Mouse (Mus musculus): Measurements from ENCODE around the gene Fancl. TPM values are rescaled to one million over a fixed set of nuclear protein-coding genes. Genes with fewer than 3 reads are reported as not detected.
"Not testable (repeated sequence)": the region's sequence is repeated elsewhere in the genome, so short reads cannot be mapped to it uniquely, and the experiment has no call there.

The Fancl gene
- total RNA-seq (2014; rRNA removed) (13.6 and 14.3 TPM in 2 replicates), polyA plus RNA-seq (2015; fragmentation: Nextera tagmentation; extraction: Ambion mirVana) (15.6 and 16.3 TPM in 2 replicates)

DNA sequence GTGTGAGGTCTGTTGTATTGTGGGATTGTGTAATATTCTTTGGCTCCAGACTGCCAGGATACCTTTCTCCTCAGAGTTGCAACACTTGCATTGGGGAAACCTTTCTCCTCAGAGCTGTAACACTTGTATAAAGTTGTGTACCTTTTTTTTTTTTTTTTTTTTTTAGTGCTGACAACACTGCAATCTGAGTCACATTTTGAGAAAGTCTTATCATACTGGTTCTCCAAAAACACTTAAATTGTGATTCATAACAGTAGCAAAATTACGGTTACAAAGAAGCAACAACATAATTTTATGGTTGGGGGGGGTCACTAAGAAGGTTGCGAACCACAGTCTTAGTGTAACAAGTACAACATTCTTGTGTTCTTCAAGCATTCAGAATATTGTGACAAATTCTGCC lies at the start of gene Fancl:
Gene Fancl, plus strand, starts transcription at position 165 of the 400 bp plus-strand sequence.
- H3K9ac ChIP-seq = peak within 1 kb of the TSS; percentile 75
- TF ChIP-seq CTCF (IDR thresholded peaks at IDR 0.05; ENCODE audit: low read depth) = no peak
- peak within 1 kb of the TSS; percentile 75 for H3K4me3 ChIP-seq (ENCODE audit: low read depth, low read length)
- ATAC-seq (no peak), DNase-seq (no peak)
- no peaks in the 10 kb centered on the region for H3K36me3 ChIP-seq (ENCODE audit: insufficient read depth)
- H3K27me3 ChIP-seq (ENCODE audit: insufficient read depth, low read length) = no peaks in the 10 kb centered on the region
- H3K4me2 ChIP-seq (ENCODE audit: low read depth) = peak within 1 kb of the TSS; percentile 65
- 98% methylated on average over 2 of the region's 2 CpGs for whole genome bisulfite sequencing
- H3K27ac ChIP-seq (ENCODE audit: low read depth, low read length) = peak within 1 kb of the TSS; percentile 88
- 0 out of 2 replicates have a peak, but pooled peaks cover 3% of the 10 kb centered on the region for H3K4me1 ChIP-seq (ENCODE audit: insufficient read depth)
- no peaks in the 10 kb centered on the region for H3K9me3 ChIP-seq (ENCODE audit: low read length)

DNA sequence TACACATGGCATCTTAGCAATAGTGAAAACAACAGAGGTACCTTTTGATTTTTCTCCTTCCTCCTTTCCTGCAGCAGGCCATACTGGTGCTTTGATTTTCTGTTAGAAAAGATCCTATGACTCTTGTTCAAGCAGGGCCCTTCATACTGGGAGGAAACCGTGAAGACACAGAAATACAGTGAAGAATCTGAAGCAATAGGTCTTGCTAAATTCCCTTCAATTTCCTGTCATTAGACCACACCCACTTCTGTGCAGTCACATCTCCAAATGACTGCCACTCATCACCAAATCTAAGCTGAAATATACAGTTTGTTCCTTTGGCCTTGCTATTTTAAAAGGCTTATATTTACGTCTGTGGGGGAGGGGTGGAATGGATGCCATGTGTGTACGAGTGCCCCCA lies 49.1 kb upstream of the Fancl start:
- no peak for DNase-seq
- Histone ChIP-seq H3K4me2 (ENCODE audit: low read depth) (no peak overlapping the region), H3K9ac (no peak overlapping the region), H3K4me3 (ENCODE audit: low read depth, low read length) (no peak overlapping the region), H3K27me3 (ENCODE audit: insufficient read depth, low read length) (no peaks in the 10 kb centered on the region), H3K27ac (ENCODE audit: low read depth, low read length) (no peak overlapping the region), H3K4me1 (ENCODE audit: insufficient read depth) (no peaks in the 10 kb centered on the region), H3K9me3 (ENCODE audit: low read length) (no peaks in the 10 kb centered on the region), H3K36me3 (ENCODE audit: insufficient read depth) (no peaks in the 10 kb centered on the region)
- no peak for ATAC-seq
- no peak for TF ChIP-seq CTCF (IDR thresholded peaks at IDR 0.05; ENCODE audit: low read depth)
- 81% methylated on average over 3 of the region's 3 CpGs for WGBS

DNA sequence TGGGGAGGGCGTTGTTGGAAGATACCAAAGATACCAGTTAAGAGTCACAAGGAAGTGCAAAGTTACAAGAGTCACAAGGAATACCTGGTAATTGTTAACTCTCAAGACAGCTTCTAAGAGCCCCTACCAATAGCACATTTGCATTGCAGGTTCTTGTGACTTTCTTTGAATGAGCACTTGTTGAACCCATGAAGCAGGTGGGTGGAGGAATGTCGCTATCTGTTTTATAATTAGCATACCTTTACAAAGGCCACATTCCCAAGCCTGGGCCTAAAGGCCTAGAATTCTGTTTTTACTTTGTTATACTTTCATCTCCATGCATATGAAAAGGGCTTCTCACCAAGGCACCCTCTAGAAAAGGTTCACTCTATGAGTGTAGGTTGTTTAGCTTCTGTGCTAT lies 15.8 kb upstream of the Fancl start:
- not testable (repeated sequence) for H3K36me3 ChIP-seq (ENCODE audit: insufficient read depth); H3K27ac ChIP-seq (ENCODE audit: low read depth, low read length); H3K4me2 ChIP-seq (ENCODE audit: low read depth); H3K4me1 ChIP-seq (ENCODE audit: insufficient read depth); DNase-seq; ATAC-seq; H3K9me3 ChIP-seq (ENCODE audit: low read length); H3K4me3 ChIP-seq (ENCODE audit: low read depth, low read length); H3K9ac ChIP-seq; H3K27me3 ChIP-seq (ENCODE audit: insufficient read depth, low read length)
- WGBS = 85% methylated on average over 2 of the region's 2 CpGs

DNA sequence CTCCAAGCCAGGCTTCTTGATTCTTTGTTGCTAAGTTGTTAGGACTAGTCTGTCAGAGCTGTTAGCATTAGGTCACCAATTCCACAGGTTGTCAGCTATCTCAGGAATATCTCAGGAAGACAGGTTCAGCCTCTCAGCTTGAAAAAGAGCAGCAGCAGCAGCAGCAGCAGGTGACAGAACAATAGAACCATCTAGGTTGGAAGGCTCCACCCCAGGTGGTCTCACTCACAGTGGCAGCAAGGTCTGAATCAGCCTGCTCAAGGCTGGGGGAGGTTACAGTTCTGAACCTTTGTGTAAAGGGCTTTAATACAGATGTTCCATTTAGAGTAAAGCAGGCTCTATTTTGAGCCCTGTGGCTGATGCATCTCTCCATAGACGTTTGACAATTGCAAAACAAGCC lies 14.0 kb upstream of the Fancl start:
- ATAC-seq; DNase-seq; H3K27ac ChIP-seq (ENCODE audit: low read depth, low read length); H3K36me3 ChIP-seq (ENCODE audit: insufficient read depth); H3K4me1 ChIP-seq (ENCODE audit: insufficient read depth); H3K27me3 ChIP-seq (ENCODE audit: insufficient read depth, low read length); H3K9me3 ChIP-seq (ENCODE audit: low read length); H3K9ac ChIP-seq; H3K4me3 ChIP-seq (ENCODE audit: low read depth, low read length); H3K4me2 ChIP-seq (ENCODE audit: low read depth): not testable (repeated sequence)
- 10% methylated on average over 1 of the region's 1 CpGs for WGBS

DNA sequence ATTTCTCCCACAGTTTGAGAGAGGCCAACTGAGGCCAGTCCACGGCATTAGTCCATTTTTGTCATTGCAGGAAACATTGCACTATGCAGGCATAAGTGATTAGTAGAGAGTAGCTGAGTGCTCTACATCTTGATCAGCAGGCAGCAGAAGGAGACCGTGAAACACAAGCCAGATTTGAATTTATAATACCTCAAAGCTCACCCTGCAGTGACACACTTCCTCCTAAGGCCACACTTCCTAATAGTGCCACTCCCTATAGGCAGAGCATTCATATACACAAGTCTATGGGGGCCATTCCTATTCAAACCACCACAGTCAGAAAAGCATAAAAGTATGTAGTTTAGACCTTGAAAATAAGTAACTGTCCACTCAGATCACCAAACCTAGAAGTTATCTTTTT lies 11.8 kb upstream of the Fancl start:
- 83% methylated on average over 2 of the region's 2 CpGs for WGBS
- Histone ChIP-seq H3K4me3 (ENCODE audit: low read depth, low read length) (no peak overlapping the region), H3K9ac (no peak overlapping the region), H3K27me3 (ENCODE audit: insufficient read depth, low read length) (no peaks in the 10 kb centered on the region), H3K36me3 (ENCODE audit: insufficient read depth) (no peaks in the 10 kb centered on the region), H3K4me1 (ENCODE audit: insufficient read depth) (no peaks in the 10 kb centered on the region), H3K4me2 (ENCODE audit: low read depth) (no peak overlapping the region), H3K27ac (ENCODE audit: low read depth, low read length) (no peak overlapping the region), H3K9me3 (ENCODE audit: low read length) (no peaks in the 10 kb centered on the region)
- TF ChIP-seq CTCF (IDR thresholded peaks at IDR 0.05; ENCODE audit: low read depth) = no peak
- ATAC-seq = no peak
- DNase-seq = no peak

DNA sequence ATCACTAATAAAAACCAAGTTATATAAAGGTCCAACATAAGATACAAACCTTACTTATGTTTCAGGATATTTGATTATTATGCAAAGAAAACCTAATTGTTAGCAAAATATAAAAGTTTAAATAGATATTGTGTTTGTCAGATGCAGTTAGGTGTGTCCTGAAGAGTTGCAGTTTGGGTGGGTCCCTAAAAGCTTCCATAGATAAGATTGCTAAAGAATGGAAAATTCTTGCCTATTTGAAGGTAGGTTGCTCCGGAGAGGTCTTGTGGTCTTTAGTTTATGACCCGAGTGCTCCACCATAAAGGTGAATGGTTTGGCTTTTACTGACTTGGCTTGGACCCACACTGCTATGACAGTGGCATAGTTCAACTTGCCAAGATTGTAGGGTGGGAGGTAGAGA lies 7.9 kb upstream of the Fancl start:
- no peak overlapping the region for H3K9ac ChIP-seq
- H3K36me3 ChIP-seq (ENCODE audit: insufficient read depth) = no peaks in the 10 kb centered on the region
- WGBS = 86% methylated on average over 2 of the region's 2 CpGs
- no peak for TF ChIP-seq CTCF (IDR thresholded peaks at IDR 0.05; ENCODE audit: low read depth)
- no peak overlapping the region for H3K4me3 ChIP-seq (ENCODE audit: low read depth, low read length)
- DNase-seq (no peak), ATAC-seq (no peak)
- no peaks in the 10 kb centered on the region for H3K9me3 ChIP-seq (ENCODE audit: low read length)
- H3K4me2 ChIP-seq (ENCODE audit: low read depth) = no peak overlapping the region
- H3K27me3 ChIP-seq (ENCODE audit: insufficient read depth, low read length) = no peaks in the 10 kb centered on the region
- H3K4me1 ChIP-seq (ENCODE audit: insufficient read depth) = no peaks in the 10 kb centered on the region
- H3K27ac ChIP-seq (ENCODE audit: low read depth, low read length) = no peak overlapping the region

DNA sequence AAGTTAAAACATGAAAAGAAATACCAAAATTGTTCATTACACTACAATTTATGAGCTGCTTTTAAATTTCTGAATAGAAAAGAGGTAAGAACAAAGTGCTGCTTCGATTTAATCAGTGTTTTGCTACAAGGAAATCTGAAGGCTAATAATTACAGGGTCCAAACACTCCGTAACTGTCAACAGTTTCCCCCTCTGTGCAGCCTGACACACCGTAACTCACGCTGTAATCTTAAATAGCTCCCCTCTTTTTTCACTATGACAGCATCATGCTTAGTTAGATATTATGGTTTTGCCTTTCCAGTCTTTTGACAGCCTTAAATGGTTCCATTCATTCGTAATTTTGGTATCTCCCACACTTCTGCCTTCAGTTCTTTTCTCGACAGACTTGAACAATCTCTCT lies 4.4 kb upstream of the Fancl start:
- Histone ChIP-seq H3K27ac (ENCODE audit: low read depth, low read length) (no peak overlapping the region), H3K27me3 (ENCODE audit: insufficient read depth, low read length) (no peaks in the 10 kb centered on the region), H3K9ac (no peak overlapping the region), H3K4me2 (ENCODE audit: low read depth) (no peak overlapping the region), H3K9me3 (ENCODE audit: low read length) (no peaks in the 10 kb centered on the region), H3K4me1 (ENCODE audit: insufficient read depth) (no peaks in the 10 kb centered on the region), H3K36me3 (ENCODE audit: insufficient read depth) (no peaks in the 10 kb centered on the region), H3K4me3 (ENCODE audit: low read depth, low read length) (no peak overlapping the region)
- no peak for TF ChIP-seq CTCF (IDR thresholded peaks at IDR 0.05; ENCODE audit: low read depth)
- ATAC-seq = peak; percentile 60; the same call in 1 of the 2 replicates
- WGBS = 68% methylated on average over 6 of the region's 6 CpGs
- DNase-seq = no peak

DNA sequence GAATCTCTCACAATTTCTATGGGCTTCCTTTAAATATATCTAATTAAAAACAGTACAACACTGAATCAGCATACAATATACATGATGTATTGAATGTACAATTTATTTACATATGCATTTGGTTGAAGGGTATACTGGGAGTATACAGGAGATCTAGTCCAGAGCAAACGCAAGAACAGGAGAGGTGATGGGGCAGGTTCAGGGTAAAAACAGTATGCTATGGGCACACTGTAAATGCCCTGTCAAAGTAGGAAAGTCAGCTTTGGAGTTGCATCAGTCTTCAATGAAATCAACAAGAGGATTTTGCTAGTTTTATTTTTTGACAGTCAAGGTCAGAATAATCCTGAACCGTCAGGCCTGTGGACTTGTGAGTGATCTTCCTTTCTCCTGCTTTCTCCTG lies 743 bp downstream of the Fancl start:
- Histone ChIP-seq H3K27me3 (ENCODE audit: insufficient read depth, low read length) (no peaks in the 10 kb centered on the region), H3K9ac (peak overlapping the region; percentile 75), H3K27ac (ENCODE audit: low read depth, low read length) (peak overlapping the region; percentile 88), H3K4me1 (ENCODE audit: insufficient read depth) (0 out of 2 replicates have a peak, but pooled peaks cover 3% of the 10 kb centered on the region), H3K4me3 (ENCODE audit: low read depth, low read length) (peak overlapping the region; percentile 75), H3K36me3 (ENCODE audit: insufficient read depth) (no peaks in the 10 kb centered on the region), H3K4me2 (ENCODE audit: low read depth) (peak overlapping the region; percentile 65), H3K9me3 (ENCODE audit: low read length) (no peaks in the 10 kb centered on the region)
- ATAC-seq (no peak), DNase-seq (no peak)
- TF ChIP-seq CTCF (IDR thresholded peaks at IDR 0.05; ENCODE audit: low read depth) = no peak
- WGBS = 64% methylated on average over 2 of the region's 2 CpGs

Measured in forebrain, postnatal 0 days (tissue).